Mouse (Mus musculus) myocyte (in vitro differentiated cells): Measurements from ENCODE around the gene Lrrc32. TPM values are rescaled to one million over a fixed set of nuclear protein-coding genes. Genes with fewer than 3 reads are reported as not detected.

Source experiments
- H3K27me3 ChIP-seq: one replicate; pipeline ENCODE4 v1.6.1; 2011; ENCODE audit not compliant: control insufficient read depth, insufficient read depth, insufficient read length
- H3K36me3 ChIP-seq: one replicate; pipeline ENCODE4 v1.6.1; 2011; ENCODE audit not compliant: control insufficient read depth, insufficient read depth
- H3K4me2 ChIP-seq: one replicate; pipeline ENCODE4 v1.6.1; 2011; ENCODE audit warnings: low read depth, control low read depth
- H3K4me3 ChIP-seq: one replicate; pipeline ENCODE4 v1.5.1; 2011; ENCODE audit warnings: mild to moderate bottlenecking, control low read depth, moderate library complexity
- H3K79me2 ChIP-seq: one replicate; pipeline ENCODE4 v1.6.1; 2011; ENCODE audit not compliant: control insufficient read depth, insufficient read depth
- H3ac ChIP-seq: one replicate; pipeline ENCODE4 v1.6.1; 2011; ENCODE audit not compliant: control insufficient read depth, insufficient read length
- CEBPB ChIP-seq: IDR thresholded peaks from 2 replicates; pipeline ENCODE4 v1.6.1; 2011; ENCODE audit warnings: mild to moderate bottlenecking, moderate library complexity; ENCODE audit not compliant: poor library complexity, insufficient read depth, severe bottlenecking
- E2F4 ChIP-seq: IDR thresholded peaks from one replicate; pipeline ENCODE4 v1.6.1; 2011; ENCODE audit warnings: mild to moderate bottlenecking, control low read depth, moderate library complexity; ENCODE audit not compliant: insufficient read depth
- MAX ChIP-seq: IDR thresholded peaks from one replicate; pipeline ENCODE4 v1.6.1; 2011; ENCODE audit warnings: low read depth, mild to moderate bottlenecking, control low read depth
- MYOD1 ChIP-seq, 3 experiments: IDR thresholded peaks; one replicate each; pipeline ENCODE4 v1.6.1; 2011; ENCODE audit warnings: control low read depth in 2 of 3, low read depth in 2 of 3, mild to moderate bottlenecking in 2 of 3, moderate library complexity in 1 of 3; ENCODE audit not compliant: insufficient read length in 2 of 3, control insufficient read depth in 1 of 3
- MYOG ChIP-seq, 3 experiments: IDR thresholded peaks; one replicate each; pipeline ENCODE4 v1.6.1; 2011; ENCODE audit warnings: control low read depth in 2 of 3, low read depth in 2 of 3, mild to moderate bottlenecking in 2 of 3; ENCODE audit not compliant: insufficient read length in 2 of 3, control insufficient read depth in 1 of 3, insufficient read depth in 1 of 3
- POLR2A ChIP-seq: IDR thresholded peaks from one replicate; pipeline ENCODE4 v1.6.1; 2011; ENCODE audit warnings: low read depth, mild to moderate bottlenecking, control low read depth, moderate library complexity; ENCODE audit not compliant: insufficient read length
- POLR2AphosphoS2 ChIP-seq: IDR thresholded peaks from one replicate; pipeline ENCODE4 v1.6.1; 2011; ENCODE audit warnings: low read depth, control low read depth; ENCODE audit not compliant: insufficient read length
- REST ChIP-seq: IDR thresholded peaks from one replicate; pipeline ENCODE4 v1.6.1; 2011; ENCODE audit warnings: mild to moderate bottlenecking, control low read depth, moderate library complexity; ENCODE audit not compliant: insufficient read depth, insufficient read length
- TCF12 ChIP-seq: IDR thresholded peaks from one replicate; pipeline ENCODE4 v1.6.1; 2011; ENCODE audit warnings: mild to moderate bottlenecking, control low read depth; ENCODE audit not compliant: poor library complexity, insufficient read depth, severe bottlenecking
- TCF3 ChIP-seq: IDR thresholded peaks from one replicate; pipeline ENCODE4 v1.6.1; 2011; ENCODE audit warnings: low read depth, control low read depth; ENCODE audit not compliant: insufficient read length
- USF1 ChIP-seq: IDR thresholded peaks from one replicate; pipeline ENCODE4 v1.6.1; 2011; ENCODE audit warnings: low read depth, mild to moderate bottlenecking, control low read depth, moderate library complexity
- polyA plus RNA-seq: library from polyadenylated mRNA; unstranded; fragments of >200 nt; fragmentation: generic; extraction: Trizol; gene quantifications from one replicate; pipeline ENCODE4 v1.2.1, GENCODE M21; 2012; ENCODE audit warnings: missing spikeins

The Lrrc32 gene
- polyA plus RNA-seq, 1 experiment: 0.22 TPM

DNA sequence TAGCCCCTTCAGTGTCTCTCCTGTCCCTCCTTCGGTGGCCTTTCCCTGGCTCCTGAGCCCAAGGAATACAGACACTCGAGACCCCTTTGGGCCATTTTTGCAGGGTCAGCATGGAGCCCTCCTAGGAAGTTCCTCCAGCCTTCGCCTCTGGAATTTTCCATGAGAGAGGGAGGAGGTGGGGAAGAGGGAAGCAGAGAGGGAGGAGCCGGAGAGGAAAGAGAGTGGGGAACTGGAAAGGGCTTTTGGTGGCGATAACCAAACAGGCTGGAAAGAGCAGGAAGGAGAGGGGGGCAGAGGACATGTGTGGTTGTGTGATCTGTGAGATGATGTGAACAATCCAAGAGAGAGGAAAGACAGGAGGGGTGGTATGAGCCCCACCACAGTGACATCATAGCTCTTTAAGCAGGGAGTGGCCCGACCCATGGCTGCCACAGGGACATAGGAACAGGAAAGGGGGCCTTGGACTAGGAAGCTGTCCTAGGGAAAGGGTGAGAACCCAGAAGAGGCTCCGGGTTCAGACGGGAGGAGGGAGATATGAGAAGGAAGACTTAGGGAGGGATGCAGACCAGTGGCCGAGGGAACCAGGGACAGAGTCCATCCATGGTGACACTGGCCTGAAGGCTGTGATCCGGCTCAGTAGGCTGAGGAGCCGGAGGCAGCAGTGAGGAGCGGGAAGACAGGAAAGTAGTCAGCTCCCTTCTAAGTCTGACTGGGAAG lies 6.4 kb upstream of the Lrrc32 start:
- no peak overlapping the region for H3K4me2 ChIP-seq
- no peak overlapping the region for H3ac ChIP-seq
- H3K79me2 ChIP-seq: no peaks in the 10 kb centered on the region
- H3K4me3 ChIP-seq: no peak overlapping the region
- no peak for TF ChIP-seq E2F4
- TF ChIP-seq MYOG (IDR thresholded peaks at IDR 0.05; ENCODE audit: control insufficient read depth in 1 of 3, insufficient read depth in 1 of 3, insufficient read length in 2 of 3, low read depth in 2 of 3): no peak
- no peak for TF ChIP-seq MYOD1 (IDR thresholded peaks at IDR 0.05; ENCODE audit: control insufficient read depth in 1 of 3, insufficient read length in 2 of 3, low read depth in 2 of 3)
- no peak for TF ChIP-seq TCF3
- no peak for TF ChIP-seq TCF12
- no peaks in the 10 kb centered on the region for H3K36me3 ChIP-seq
- no peaks in the 10 kb centered on the region for H3K27me3 ChIP-seq

DNA sequence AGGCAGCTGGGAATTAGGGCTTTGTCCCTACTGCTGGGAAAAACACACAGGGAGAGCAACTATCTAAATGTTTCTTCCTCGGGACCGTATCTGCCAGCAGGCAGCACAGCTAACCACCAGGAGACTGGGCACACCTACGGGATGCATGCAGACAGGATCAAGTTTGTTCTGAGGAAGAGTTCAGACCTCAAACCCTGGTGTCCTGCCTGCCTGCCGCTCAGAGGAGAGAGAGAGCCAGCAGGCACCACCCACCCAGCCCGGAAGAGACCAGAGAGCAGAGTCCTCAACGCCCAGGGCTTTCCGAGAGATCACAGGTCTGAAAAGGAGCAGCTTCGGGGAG lies 5.8 kb upstream of the Lrrc32 start:
- Histone ChIP-seq H3K27me3 (no peaks in the 10 kb centered on the region), H3K79me2 (no peaks in the 10 kb centered on the region), H3ac (no peak overlapping the region), H3K36me3 (no peaks in the 10 kb centered on the region), H3K4me3 (no peak overlapping the region), H3K4me2 (no peak overlapping the region)
- TF ChIP-seq MAX (no peak), MYOG (IDR thresholded peaks at IDR 0.05; ENCODE audit: control insufficient read depth in 1 of 3, insufficient read depth in 1 of 3, insufficient read length in 2 of 3, low read depth in 2 of 3) (no peak)

DNA sequence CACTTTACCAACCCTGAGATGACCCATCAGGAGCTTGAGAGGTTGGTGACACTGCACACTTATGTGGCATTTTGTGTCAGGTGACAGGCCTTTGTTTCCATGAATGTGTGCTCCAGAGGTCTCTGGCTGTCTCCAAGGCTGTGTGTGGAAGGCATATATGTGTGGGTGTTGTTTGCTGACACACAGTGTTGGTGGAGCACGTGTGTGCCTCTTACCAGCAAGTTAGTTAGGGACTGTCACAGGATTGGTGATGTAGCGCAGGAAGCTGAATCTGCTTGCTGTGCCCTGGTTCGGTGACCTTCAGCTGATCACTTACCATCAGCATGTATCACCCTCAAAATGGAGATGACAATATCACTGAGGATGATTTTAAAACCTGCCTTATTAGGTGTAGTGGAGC lies 4.2 kb upstream of the Lrrc32 start:
- TF ChIP-seq MYOG (IDR thresholded peaks at IDR 0.05; ENCODE audit: control insufficient read depth in 1 of 3, insufficient read depth in 1 of 3, insufficient read length in 2 of 3, low read depth in 2 of 3): no peak
- TF ChIP-seq REST: no peak
- no peak for TF ChIP-seq TCF12
- no peak for TF ChIP-seq MYOD1 (IDR thresholded peaks at IDR 0.05; ENCODE audit: control insufficient read depth in 1 of 3, insufficient read length in 2 of 3, low read depth in 2 of 3)
- no peak for TF ChIP-seq TCF3
- TF ChIP-seq CEBPB: no peak
- no peak for TF ChIP-seq E2F4
- no peak for TF ChIP-seq POLR2A
- Histone ChIP-seq H3K36me3 (no peaks in the 10 kb centered on the region), H3K4me3 (no peak overlapping the region), H3K79me2 (no peaks in the 10 kb centered on the region), H3ac (no peak overlapping the region), H3K27me3 (no peaks in the 10 kb centered on the region), H3K4me2 (no peak overlapping the region)

DNA sequence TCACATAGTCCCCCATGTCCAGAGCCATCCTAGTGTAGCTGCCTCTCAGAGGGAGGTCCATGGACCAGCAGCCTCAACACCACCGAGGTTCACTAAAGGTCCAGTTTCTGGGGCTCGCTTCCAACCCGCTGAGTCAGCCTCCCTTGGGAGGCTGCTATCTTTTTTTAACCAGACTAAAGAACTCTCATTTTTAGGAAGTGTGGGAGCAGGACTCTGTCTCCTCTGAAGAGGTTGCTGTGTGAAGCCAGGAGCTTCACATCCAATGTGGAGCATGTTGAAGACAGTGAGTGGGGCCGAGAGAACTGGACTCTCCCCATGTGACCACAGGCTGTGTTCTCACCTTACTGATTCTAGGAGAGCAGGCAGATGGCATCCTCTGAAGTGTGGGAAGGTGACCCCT lies 3.6 kb upstream of the Lrrc32 start:
- Histone ChIP-seq H3K27me3 (no peaks in the 10 kb centered on the region), H3K4me3 (no peak overlapping the region), H3K79me2 (no peaks in the 10 kb centered on the region), H3K36me3 (no peaks in the 10 kb centered on the region), H3K4me2 (peak overlapping the region; percentile 58), H3ac (no peak overlapping the region)
- TF ChIP-seq REST: no peak
- no peak for TF ChIP-seq TCF12
- no peak for TF ChIP-seq POLR2A

DNA sequence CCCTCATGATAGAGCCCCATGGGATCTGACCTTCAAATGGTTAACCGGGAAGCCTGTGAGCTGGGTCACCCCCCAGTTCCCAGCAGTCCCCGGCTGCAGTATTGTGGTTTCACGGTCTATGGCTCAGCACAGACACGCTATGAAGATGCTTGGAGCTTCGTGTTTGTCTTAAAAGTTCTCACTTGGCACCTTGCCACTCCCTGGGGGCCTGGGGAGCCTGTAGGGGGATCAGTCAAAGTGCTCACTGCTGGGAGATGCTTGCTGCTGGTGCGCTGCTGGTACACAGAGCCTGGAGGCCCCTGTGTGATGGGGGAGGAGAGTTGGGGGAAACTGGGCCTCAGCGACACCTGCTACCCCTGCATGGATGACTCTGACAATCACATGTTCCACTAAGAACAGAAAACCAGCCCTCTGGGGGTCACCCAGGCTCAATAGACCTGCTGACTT lies 2.6 kb upstream of the Lrrc32 start:
- Histone ChIP-seq H3K4me3 (no peak overlapping the region), H3K79me2 (no peaks in the 10 kb centered on the region), H3K4me2 (no peak overlapping the region), H3ac (no peak overlapping the region), H3K36me3 (no peaks in the 10 kb centered on the region), H3K27me3 (no peaks in the 10 kb centered on the region)
- no peak for TF ChIP-seq USF1
- TF ChIP-seq REST: no peak
- TF ChIP-seq E2F4: no peak
- TF ChIP-seq TCF12: no peak
- no peak for TF ChIP-seq MYOG (IDR thresholded peaks at IDR 0.05; ENCODE audit: control insufficient read depth in 1 of 3, insufficient read depth in 1 of 3, insufficient read length in 2 of 3, low read depth in 2 of 3)
- no peak for TF ChIP-seq POLR2AphosphoS2
- no peak for TF ChIP-seq MYOD1 (IDR thresholded peaks at IDR 0.05; ENCODE audit: control insufficient read depth in 1 of 3, insufficient read length in 2 of 3, low read depth in 2 of 3)
- TF ChIP-seq TCF3: no peak
